Mouse (Mus musculus) hindbrain, postnatal 0 days (tissue): ENCODE results near the gene Xrcc5. TPM values are rescaled to one million over a fixed set of nuclear protein-coding genes. Genes with fewer than 3 reads are reported as not detected.

Experiments used
- ATAC-seq: fragments of 200-750 bp; cut with Nextera tagmentation; 2 replicates; pipeline ENCODE4 v1.8.0; 2017; ENCODE audit warnings: mild to moderate bottlenecking, moderate TSS enrichment, moderate library complexity
- DNase-seq: peaks from one replicate; pipeline ENCODE4 v3.0.0-alpha.2; 2015; ENCODE audit warnings: low spot score
- H3K27ac ChIP-seq: fragments of 300-500 bp; sonication (generic); 2 replicates; pipeline ENCODE4 v1.5.1; 2014; ENCODE audit warnings: mild to moderate bottlenecking
- H3K27me3 ChIP-seq: fragments of 300-500 bp; sonication (generic); 2 replicates; pipeline ENCODE4 v1.6.1; 2014; ENCODE audit warnings: low read length, mixed read lengths; ENCODE audit not compliant: insufficient read depth
- H3K36me3 ChIP-seq: fragments of 300-500 bp; sonication (generic); 2 replicates; pipeline ENCODE4 v1.6.1; 2014; ENCODE audit warnings: low read length, mixed read lengths; ENCODE audit not compliant: insufficient read depth
- H3K4me1 ChIP-seq: fragments of 300-500 bp; sonication (generic); 2 replicates; pipeline ENCODE4 v1.6.1; 2014; ENCODE audit warnings: antibody characterized with exemption, low read length, mixed read lengths; ENCODE audit not compliant: insufficient read depth
- H3K4me2 ChIP-seq: fragments of 300-500 bp; sonication (generic); 2 replicates; pipeline ENCODE4 v1.6.1; 2014; ENCODE audit warnings: low read depth, mild to moderate bottlenecking, low read length, moderate library complexity, mixed read lengths
- H3K4me3 ChIP-seq: fragments of 300-500 bp; sonication (generic); 2 replicates; pipeline ENCODE4 v1.5.1; 2014; ENCODE audit warnings: low read length
- H3K9ac ChIP-seq: fragments of 300-500 bp; sonication (generic); replicated peaks from 2 replicates; pipeline ENCODE4 v1.6.1; 2014; ENCODE audit warnings: mild to moderate bottlenecking, low read length, moderate library complexity, mixed read lengths
- H3K9me3 ChIP-seq: fragments of 300-500 bp; sonication (generic); 2 replicates; pipeline ENCODE4 v1.6.1; 2016; ENCODE audit warnings: low read length, mixed read lengths
- CTCF ChIP-seq: IDR thresholded peaks from 2 replicates; pipeline ENCODE4 v1.5.1; 2016; ENCODE audit warnings: antibody characterized with exemption, control low read depth, low read depth
- WGBS: fragments of 180-500 bp; shearing (Covaris S2); extraction: QIAGEN DNeasy Blood & Tissue Kit; methylation state at CpG from one replicate; pipeline ENCODE4 v1.1.7; 2014; 5-methylcytosine and 5-hydroxymethylcytosine counted together
- polyA plus RNA-seq: library from polyadenylated mRNA; unstranded; fragments of >200 nt; fragmentation: Nextera tagmentation; extraction: Ambion mirVana; gene quantifications from 2 replicates; pipeline ENCODE4 v1.2.1, GENCODE M21; 2015
- total RNA-seq: library from RNA; depleted of rRNA; stranded (reverse); fragments of >200 nt; gene quantifications from 2 replicates; pipeline ENCODE4 v1.2.3, GENCODE M21; 2014; rRNA removed

The Xrcc5 gene
- total RNA-seq (7.7 and 9.0 TPM in 2 replicates), polyA plus RNA-seq (15.7 and 16.2 TPM in 2 replicates)

GRCm38 (mm10) chr1:72307317-72307798 lies at the start of gene Xrcc5:
Gene Xrcc5, plus strand, starts transcription at chr1:72307421.
- no peak for TF ChIP-seq CTCF
- under 1% methylated on average over 21 of the region's 21 CpGs for WGBS
- no peaks in the 10 kb centered on the region for H3K27me3 ChIP-seq
- peak; percentile 99 for DNase-seq
- ATAC-seq: peak; percentile 98
- H3K27ac ChIP-seq: peak within 1 kb of the TSS; percentile 84
- H3K4me2 ChIP-seq: peak within 1 kb of the TSS; percentile 77
- H3K9ac ChIP-seq: peak within 1 kb of the TSS; percentile 78
- peak within 1 kb of the TSS; percentile 62 for H3K4me3 ChIP-seq
- no peaks in the 10 kb centered on the region for H3K9me3 ChIP-seq
- H3K36me3 ChIP-seq: no peaks in the 10 kb centered on the region
- H3K4me1 ChIP-seq: 0 out of 2 replicates have a peak, but pooled peaks cover 4% of the 10 kb centered on the region

- DNase-seq (no peak), ATAC-seq (no peak)
- no peak overlapping the region for H3K4me2 ChIP-seq
- H3K9ac ChIP-seq: no peak overlapping the region
- no peak overlapping the region for H3K27ac ChIP-seq
- no peaks in the 10 kb centered on the region for H3K4me1 ChIP-seq
- H3K4me3 ChIP-seq: no peak overlapping the region
- peaks cover 5% of the 10 kb centered on the region; the same call in 1 of the 2 replicates for H3K36me3 ChIP-seq
- H3K27me3 ChIP-seq: no peaks in the 10 kb centered on the region
- 96% methylated on average over 3 of the region's 3 CpGs for WGBS
- no peaks in the 10 kb centered on the region for H3K9me3 ChIP-seq
- no peak for TF ChIP-seq CTCF
Measured at GRCm38 (mm10) chr1:72263099-72263498, 44.1 kb upstream of the Xrcc5 start.

- Histone ChIP-seq H3K36me3 (no peaks in the 10 kb centered on the region), H3K9ac (no peak overlapping the region), H3K4me3 (no peak overlapping the region), H3K4me2 (no peak overlapping the region), H3K4me1 (no peaks in the 10 kb centered on the region), H3K27me3 (no peaks in the 10 kb centered on the region), H3K9me3 (no peaks in the 10 kb centered on the region), H3K27ac (no peak overlapping the region)
- DNase-seq (no peak), ATAC-seq (no peak)
- 75% methylated on average over 3 of the region's 3 CpGs for WGBS
- no peak for TF ChIP-seq CTCF
Measured at GRCm38 (mm10) chr1:72278085-72278484, 29.1 kb upstream of the Xrcc5 start.

GRCm38 (mm10) chr1:72282604-72283003 lies 24.6 kb upstream of the Xrcc5 start:
- Histone ChIP-seq H3K9me3 (no peaks in the 10 kb centered on the region), H3K4me1 (peaks cover 11% of the 10 kb centered on the region), H3K36me3 (no peaks in the 10 kb centered on the region), H3K9ac (no peak overlapping the region), H3K27me3 (no peaks in the 10 kb centered on the region), H3K4me2 (no peak overlapping the region), H3K27ac (no peak overlapping the region), H3K4me3 (no peak overlapping the region)
- no peak for TF ChIP-seq CTCF
- DNase-seq: no peak
- ATAC-seq: no peak
- WGBS: 73% methylated on average over 1 of the region's 1 CpGs

- peak; percentile 96 for DNase-seq
- Histone ChIP-seq H3K27ac (peak within 1 kb of the TSS; percentile 74), H3K36me3 (no peaks in the 10 kb centered on the region), H3K9me3 (no peaks in the 10 kb centered on the region), H3K27me3 (no peaks in the 10 kb centered on the region), H3K9ac (peak within 1 kb of the TSS; percentile 65), H3K4me1 (peaks cover 12% of the 10 kb centered on the region), H3K4me3 (peak within 1 kb of the TSS; percentile 57), H3K4me2 (peak within 1 kb of the TSS; percentile 98)
- WGBS: under 1% methylated on average over 30 of the region's 30 CpGs
- ATAC-seq: peak; percentile 99
- no peak; the same call in 1 of the 2 replicates for TF ChIP-seq CTCF
Measured at GRCm38 (mm10) chr1:72283992-72284485, 23.2 kb upstream of the Xrcc5 start, which contains the start of the genes Pecr and Tmem169. Gene Pecr, minus strand, starts transcription at chr1:72284314. Gene Tmem169, plus strand, starts transcription at chr1:72284369.

- Histone ChIP-seq H3K4me2 (peak overlapping the region; percentile 98), H3K9ac (peak overlapping the region; percentile 65), H3K4me3 (peak overlapping the region; percentile 57), H3K27me3 (no peaks in the 10 kb centered on the region), H3K27ac (peak overlapping the region; percentile 74), H3K36me3 (no peaks in the 10 kb centered on the region), H3K9me3 (no peaks in the 10 kb centered on the region), H3K4me1 (peaks cover 12% of the 10 kb centered on the region)
- 2% methylated on average over 5 of the region's 5 CpGs for WGBS
- no peak for TF ChIP-seq CTCF
- ATAC-seq (peak; percentile 71), DNase-seq (peak; percentile 43)
Measured at GRCm38 (mm10) chr1:72284539-72284938, 22.7 kb upstream of the Xrcc5 start.

GRCm38 (mm10) chr1:72286904-72287303 lies 20.3 kb upstream of the Xrcc5 start:
- Histone ChIP-seq H3K9me3 (no peaks in the 10 kb centered on the region), H3K36me3 (no peaks in the 10 kb centered on the region), H3K27me3 (no peaks in the 10 kb centered on the region), H3K4me2 (peak overlapping the region; percentile 98), H3K9ac (no peak overlapping the region), H3K4me1 (peaks cover 12% of the 10 kb centered on the region), H3K27ac (peak overlapping the region; percentile 27; the same call in 1 of the 2 replicates), H3K4me3 (no peak overlapping the region)
- peak; percentile 52 for DNase-seq
- WGBS: 10% methylated on average over 5 of the region's 5 CpGs
- no peak for ATAC-seq
- no peak for TF ChIP-seq CTCF
